Mouse (Mus musculus) ZHBTc4 (cell line): ENCODE data around the gene Vmn1r17.
"Not testable (repeated sequence)": the region's sequence is repeated elsewhere in the genome, so short reads cannot be mapped to it uniquely, and the experiment has no call there.

ENCODE experiments used
- DNase-seq: peaks from one replicate; pipeline ENCODE4 v3.0.0-alpha.2; 2011; ENCODE audit warnings: low read depth, low spot score

Vmn1r17 gene

GRCm38 (mm10) chr6:57363627-57364026, at the start of gene Vmn1r17:
Gene Vmn1r17 (minus strand): TSS chr6:57363727.
- no peak for DNase-seq

GRCm38 (mm10) chr6:57403480-57403879, 40.0 kb upstream of the Vmn1r17 start, which contains the start of gene Vmn1r19:
Gene Vmn1r19 (plus strand): TSS chr6:57403780.
- not testable (repeated sequence) for DNase-seq

GRCm38 (mm10) chr6:57395683-57396082, 32.2 kb upstream of the Vmn1r17 start, which contains the start of gene Vmn1r18:
Gene Vmn1r18 (minus strand): TSS chr6:57395783.
- DNase-seq = no peak

GRCm38 (mm10) chr6:57367496-57367895, 4.0 kb upstream of the Vmn1r17 start:
- DNase-seq = no peak

- not testable (repeated sequence) for DNase-seq
Measured at GRCm38 (mm10) chr6:57365866-57366265, 2.3 kb upstream of the Vmn1r17 start.

- DNase-seq = no peak
Measured at GRCm38 (mm10) chr6:57356864-57357263, 6.7 kb downstream of the Vmn1r17 start.

GRCm38 (mm10) chr6:57329394-57329793, 34.1 kb downstream of the Vmn1r17 start, which contains the start of gene Vmn1r16:
Gene Vmn1r16 (minus strand): TSS chr6:57329494.
- no peak for DNase-seq

GRCm38 (mm10) chr6:57326176-57326575, 37.4 kb downstream of the Vmn1r17 start:
- no peak for DNase-seq
